Mouse (Mus musculus): Measurements from ENCODE around the gene Olfr1351. TPM values are rescaled to one million over a fixed set of nuclear protein-coding genes. Genes with fewer than 3 reads are reported as not detected.
"Not testable (repeated sequence)": the region's sequence is repeated elsewhere in the genome, so short reads cannot be mapped to it uniquely, and the experiment has no call there.

Olfr1351 gene
- polyA plus RNA-seq (2014; fragmentation: Nextera tagmentation; extraction: Ambion mirVana): not detected in 2 replicates

DNA sequence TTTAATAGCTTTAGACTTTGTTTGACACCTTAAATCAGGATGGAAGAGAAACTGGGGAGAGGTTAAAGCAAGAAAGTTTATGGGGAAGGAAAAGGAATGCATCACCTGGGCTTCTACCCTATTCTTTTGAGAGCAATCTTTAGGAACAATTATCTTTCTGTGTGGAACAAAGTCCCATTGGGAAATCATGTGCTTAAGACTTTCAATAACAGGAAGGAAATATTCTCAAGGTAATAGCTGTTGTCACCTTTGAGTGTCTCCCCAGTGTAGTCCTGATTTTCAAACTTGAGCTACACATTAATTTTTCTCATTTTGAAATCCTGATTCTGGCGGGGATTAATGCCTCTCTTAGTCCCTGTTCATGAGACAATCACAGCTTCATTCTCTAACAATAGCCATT is at the start of gene Olfr1351:
Gene Olfr1351 (plus strand): TSS at position 301 of the 400 bp plus-strand sequence.
- Histone ChIP-seq H3K27me3 (ENCODE audit: control insufficient read depth, insufficient read depth, low read length) (no peaks in the 10 kb centered on the region), H3K9me3 (ENCODE audit: control insufficient read depth, low read length) (no peaks in the 10 kb centered on the region), H3K27ac (ENCODE audit: low read depth, low read length) (no peak within 1 kb of the TSS), H3K4me1 (replicated peaks; ENCODE audit: control insufficient read depth, insufficient read depth, low read length) (no peaks in the 10 kb centered on the region), H3K36me3 (ENCODE audit: control insufficient read depth, insufficient read depth, low read length) (no peaks in the 10 kb centered on the region), H3K4me3 (ENCODE audit: low read depth, low read length) (no peak within 1 kb of the TSS), H3K4me2 (ENCODE audit: low read depth, low read length, severe bottlenecking) (no peak within 1 kb of the TSS), H3K9ac (ENCODE audit: low read length) (no peak within 1 kb of the TSS)
- 72% methylated on average over 1 of the region's 1 CpGs for WGBS
- DNase-seq (ENCODE audit: low spot score) (no peak), ATAC-seq (replicated peaks; ENCODE audit: low FRiP score) (no peak)

GRCm38 (mm10) chr10:78963009-78963408 is 49.3 kb upstream of the Olfr1351 start, which contains the start of gene Olfr1353:
Gene Olfr1353, plus strand, starts transcription at chr10:78963309.
- not testable (repeated sequence) for H3K27me3 ChIP-seq (ENCODE audit: control insufficient read depth, insufficient read depth, low read length); H3K36me3 ChIP-seq (ENCODE audit: control insufficient read depth, insufficient read depth, low read length); H3K9ac ChIP-seq (ENCODE audit: low read length); DNase-seq (ENCODE audit: low spot score); ATAC-seq (replicated peaks; ENCODE audit: low FRiP score); H3K9me3 ChIP-seq (ENCODE audit: control insufficient read depth, low read length); H3K4me2 ChIP-seq (ENCODE audit: low read depth, low read length, severe bottlenecking); H3K4me1 ChIP-seq (replicated peaks; ENCODE audit: control insufficient read depth, insufficient read depth, low read length); H3K27ac ChIP-seq (ENCODE audit: low read depth, low read length); H3K4me3 ChIP-seq (ENCODE audit: low read depth, low read length)

DNA sequence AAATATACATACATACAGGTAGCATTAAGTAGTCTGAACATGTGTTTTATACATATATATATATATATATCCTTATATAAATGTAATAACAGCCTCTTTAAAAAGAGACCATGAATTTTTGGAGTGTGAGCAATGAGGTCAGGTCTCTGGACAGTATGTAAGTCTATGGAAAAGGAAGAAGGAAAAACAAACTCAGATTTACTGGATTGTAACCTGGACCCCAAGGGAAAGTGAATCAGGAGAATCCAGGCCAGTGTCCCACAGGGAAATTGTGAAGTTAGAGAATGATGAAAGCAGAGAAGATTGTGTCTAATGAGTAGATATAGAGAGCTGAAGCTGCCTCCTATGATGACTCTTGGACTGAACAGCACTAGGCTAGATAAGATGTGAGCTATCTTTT is 31.5 kb upstream of the Olfr1351 start, which contains the start of gene Olfr1352:
Gene Olfr1352 (plus strand): TSS at position 301 of the 400 bp plus-strand sequence.
- no peak within 1 kb of the TSS for H3K4me3 ChIP-seq (ENCODE audit: low read depth, low read length)
- no peaks in the 10 kb centered on the region for H3K27me3 ChIP-seq (ENCODE audit: control insufficient read depth, insufficient read depth, low read length)
- DNase-seq (ENCODE audit: low spot score) (no peak), ATAC-seq (replicated peaks; ENCODE audit: low FRiP score) (no peak)
- no peaks in the 10 kb centered on the region for H3K36me3 ChIP-seq (ENCODE audit: control insufficient read depth, insufficient read depth, low read length)
- H3K9ac ChIP-seq (ENCODE audit: low read length): no peak within 1 kb of the TSS
- no peak within 1 kb of the TSS for H3K27ac ChIP-seq (ENCODE audit: low read depth, low read length)
- no peak within 1 kb of the TSS for H3K4me2 ChIP-seq (ENCODE audit: low read depth, low read length, severe bottlenecking)
- no peaks in the 10 kb centered on the region for H3K9me3 ChIP-seq (ENCODE audit: control insufficient read depth, low read length)
- no peaks in the 10 kb centered on the region for H3K4me1 ChIP-seq (replicated peaks; ENCODE audit: control insufficient read depth, insufficient read depth, low read length)

GRCm38 (mm10) chr10:79028441-79028840 is 16.2 kb downstream of the Olfr1351 start, which contains the start of gene Olfr57:
Gene Olfr57, plus strand, starts transcription at chr10:79028741.
- DNase-seq (ENCODE audit: low spot score) (no peak), ATAC-seq (replicated peaks; ENCODE audit: low FRiP score) (no peak)
- Histone ChIP-seq H3K9me3 (ENCODE audit: control insufficient read depth, low read length) (no peaks in the 10 kb centered on the region), H3K36me3 (ENCODE audit: control insufficient read depth, insufficient read depth, low read length) (no peaks in the 10 kb centered on the region), H3K4me3 (ENCODE audit: low read depth, low read length) (no peak within 1 kb of the TSS), H3K4me1 (replicated peaks; ENCODE audit: control insufficient read depth, insufficient read depth, low read length) (no peaks in the 10 kb centered on the region), H3K9ac (ENCODE audit: low read length) (no peak within 1 kb of the TSS), H3K27ac (ENCODE audit: low read depth, low read length) (no peak within 1 kb of the TSS), H3K4me2 (ENCODE audit: low read depth, low read length, severe bottlenecking) (no peak within 1 kb of the TSS), H3K27me3 (ENCODE audit: control insufficient read depth, insufficient read depth, low read length) (no peaks in the 10 kb centered on the region)

DNA sequence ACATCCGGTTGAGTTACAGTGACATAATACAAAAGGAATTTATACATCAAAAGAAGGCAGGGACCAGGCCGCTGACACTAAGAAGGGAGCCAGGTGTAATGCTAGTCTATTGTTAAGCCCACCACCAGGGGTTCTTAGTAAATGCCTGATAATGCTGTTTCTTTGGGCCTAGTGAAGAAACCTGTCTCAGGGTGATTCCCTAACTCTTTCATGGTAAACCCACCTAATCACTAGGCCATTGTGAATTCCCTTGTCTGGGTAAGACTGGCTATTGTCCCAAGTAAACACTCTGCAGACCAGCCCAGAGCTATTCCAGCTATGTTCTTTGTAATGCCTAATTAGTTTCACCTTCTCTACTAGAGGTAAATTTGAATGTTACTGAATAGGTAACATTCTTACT is 30.2 kb downstream of the Olfr1351 start:
- not testable (repeated sequence) for H3K27me3 ChIP-seq (ENCODE audit: control insufficient read depth, insufficient read depth, low read length); ATAC-seq (replicated peaks; ENCODE audit: low FRiP score); H3K36me3 ChIP-seq (ENCODE audit: control insufficient read depth, insufficient read depth, low read length); H3K27ac ChIP-seq (ENCODE audit: low read depth, low read length); DNase-seq (ENCODE audit: low spot score); H3K9ac ChIP-seq (ENCODE audit: low read length); H3K4me1 ChIP-seq (replicated peaks; ENCODE audit: control insufficient read depth, insufficient read depth, low read length); H3K4me3 ChIP-seq (ENCODE audit: low read depth, low read length); H3K4me2 ChIP-seq (ENCODE audit: low read depth, low read length, severe bottlenecking); H3K9me3 ChIP-seq (ENCODE audit: control insufficient read depth, low read length)
- WGBS: 75% methylated on average over 2 of the region's 2 CpGs

- H3K36me3 ChIP-seq (ENCODE audit: control insufficient read depth, insufficient read depth, low read length); H3K9me3 ChIP-seq (ENCODE audit: control insufficient read depth, low read length); H3K4me1 ChIP-seq (replicated peaks; ENCODE audit: control insufficient read depth, insufficient read depth, low read length); H3K9ac ChIP-seq (ENCODE audit: low read length); DNase-seq (ENCODE audit: low spot score); H3K27me3 ChIP-seq (ENCODE audit: control insufficient read depth, insufficient read depth, low read length); H3K4me3 ChIP-seq (ENCODE audit: low read depth, low read length); ATAC-seq (replicated peaks; ENCODE audit: low FRiP score); H3K27ac ChIP-seq (ENCODE audit: low read depth, low read length); H3K4me2 ChIP-seq (ENCODE audit: low read depth, low read length, severe bottlenecking): not testable (repeated sequence)
- 87% methylated on average over 3 of the region's 3 CpGs for WGBS
These were observed 45.1 kb downstream of the Olfr1351 start for GRCm38 (mm10) chr10:79057370-79057769.

Other genes with a start within 250 kb of the Olfr1351 start
- 1.4 and 1.5 TPM in 2 replicates for gene Slc1a6, start 232.0 kb upstream of the Olfr1351 start, polyA plus RNA-seq (2014; fragmentation: Nextera tagmentation; extraction: Ambion mirVana)
- gene Olfr1356, start 160.3 kb upstream of the Olfr1351 start, polyA plus RNA-seq (2014; fragmentation: Nextera tagmentation; extraction: Ambion mirVana): not detected in 2 replicates
- not detected in 2 replicates for gene Olfr1355, start 136.9 kb upstream of the Olfr1351 start, polyA plus RNA-seq (2014; fragmentation: Nextera tagmentation; extraction: Ambion mirVana)
- gene Olfr1354, start 99.3 kb upstream of the Olfr1351 start, polyA plus RNA-seq (2014; fragmentation: Nextera tagmentation; extraction: Ambion mirVana): not detected in 2 replicates
- gene Olfr8, start 61.8 kb upstream of the Olfr1351 start, polyA plus RNA-seq (2014; fragmentation: Nextera tagmentation; extraction: Ambion mirVana): not detected in 2 replicates
- not detected in 2 replicates for gene Olfr1353, start 49.2 kb upstream of the Olfr1351 start, polyA plus RNA-seq (2014; fragmentation: Nextera tagmentation; extraction: Ambion mirVana)
- gene Olfr1352, start 31.4 kb upstream of the Olfr1351 start, polyA plus RNA-seq (2014; fragmentation: Nextera tagmentation; extraction: Ambion mirVana): not detected in 2 replicates
- gene Olfr57, start 16.3 kb downstream of the Olfr1351 start, polyA plus RNA-seq (2014; fragmentation: Nextera tagmentation; extraction: Ambion mirVana): not detected in 2 replicates
- 34.3 and 36.4 TPM in 2 replicates for gene 2610008E11Rik, start 85.1 kb downstream of the Olfr1351 start, polyA plus RNA-seq (2014; fragmentation: Nextera tagmentation; extraction: Ambion mirVana)
- not detected in 2 replicates for gene Vmn2r80, start 136.3 kb downstream of the Olfr1351 start, polyA plus RNA-seq (2014; fragmentation: Nextera tagmentation; extraction: Ambion mirVana)
- gene Vmn2r81, start 235.2 kb downstream of the Olfr1351 start, polyA plus RNA-seq (2014; fragmentation: Nextera tagmentation; extraction: Ambion mirVana): not detected in 2 replicates

Measured in forebrain, embryonic 11.5 days (tissue).